Mouse (Mus musculus): ENCODE measurements around the gene Vill. TPM values are rescaled to one million over a fixed set of nuclear protein-coding genes. Genes with fewer than 3 reads are reported as not detected.

The Vill gene
- 17.1 and 19.0 TPM in 2 replicates for polyA plus RNA-seq (2015; fragmentation: Nextera tagmentation; extraction: Ambion mirVana)

GRCm38 (mm10) chr9:119052154-119052944 is at the start of gene Vill:
TSS of gene Vill (plus strand) at chr9:119052778.
- peak within 1 kb of the TSS; percentile 28 for H3K27ac ChIP-seq (replicated peaks)
- peak within 1 kb of the TSS; percentile 73 for H3K4me2 ChIP-seq (replicated peaks)
- H3K4me1 ChIP-seq, result peaks cover 28% of the 10 kb centered on the region
- H3K36me3 ChIP-seq, result no peaks in the 10 kb centered on the region
- H3K9ac ChIP-seq, result peak within 1 kb of the TSS; percentile 16; the same call in 1 of the 2 replicates
- ATAC-seq (ENCODE audit: insufficient number of reproducible peaks, low FRiP score, low TSS enrichment, low read depth), result peak; percentile 85
- 15% methylated on average over 22 of the region's 22 CpGs for WGBS
- H3K4me3 ChIP-seq (replicated peaks), result peak within 1 kb of the TSS; percentile 43
- no peaks in the 10 kb centered on the region for H3K27me3 ChIP-seq
- no peaks in the 10 kb centered on the region for H3K9me3 ChIP-seq (replicated peaks)

DNA sequence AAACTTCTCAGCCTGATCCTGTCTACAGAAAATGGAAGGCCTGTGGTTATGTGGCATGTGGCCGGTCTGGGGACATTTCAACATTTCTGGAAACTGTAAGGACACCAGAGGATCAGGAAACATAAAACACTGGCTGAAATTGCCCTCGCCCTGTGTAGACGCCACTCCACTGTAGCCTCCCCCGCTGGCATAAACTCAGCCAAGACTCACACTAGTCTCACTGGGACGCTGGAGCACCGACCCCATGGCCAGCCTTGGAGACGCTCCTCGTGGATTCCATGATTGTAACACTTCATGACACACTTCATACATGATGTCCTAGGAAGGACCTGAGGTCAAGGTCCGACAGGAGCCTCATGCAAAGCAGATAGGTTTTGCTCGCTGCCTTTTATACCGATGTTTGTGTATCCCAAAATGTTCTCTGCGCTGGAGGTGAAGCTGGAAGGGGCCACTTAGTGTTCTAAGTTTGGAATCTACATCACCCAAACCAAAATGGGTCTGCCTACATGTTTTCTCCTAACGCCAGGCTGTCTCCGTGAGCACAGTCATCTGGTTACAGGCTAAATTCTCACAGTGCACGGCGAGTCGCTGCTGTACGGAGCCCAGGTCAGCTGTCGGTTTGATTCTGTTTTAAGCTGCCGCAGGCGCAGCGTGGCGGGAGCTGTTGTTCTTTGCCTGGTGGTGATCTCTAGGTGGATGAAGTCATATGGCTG is 48.4 kb upstream of the Vill start:
- ATAC-seq (ENCODE audit: insufficient number of reproducible peaks, low FRiP score, low TSS enrichment, low read depth), result no peak
- Histone ChIP-seq H3K9ac (no peak overlapping the region), H3K27ac (replicated peaks) (no peak overlapping the region; the same call in 1 of the 2 replicates), H3K36me3 (no peaks in the 10 kb centered on the region), H3K4me2 (replicated peaks) (no peak overlapping the region), H3K9me3 (replicated peaks) (no peaks in the 10 kb centered on the region), H3K4me3 (replicated peaks) (no peak overlapping the region), H3K4me1 (peaks cover 46% of the 10 kb centered on the region), H3K27me3 (no peaks in the 10 kb centered on the region)
- 62% methylated on average over 23 of the region's 23 CpGs for WGBS

DNA sequence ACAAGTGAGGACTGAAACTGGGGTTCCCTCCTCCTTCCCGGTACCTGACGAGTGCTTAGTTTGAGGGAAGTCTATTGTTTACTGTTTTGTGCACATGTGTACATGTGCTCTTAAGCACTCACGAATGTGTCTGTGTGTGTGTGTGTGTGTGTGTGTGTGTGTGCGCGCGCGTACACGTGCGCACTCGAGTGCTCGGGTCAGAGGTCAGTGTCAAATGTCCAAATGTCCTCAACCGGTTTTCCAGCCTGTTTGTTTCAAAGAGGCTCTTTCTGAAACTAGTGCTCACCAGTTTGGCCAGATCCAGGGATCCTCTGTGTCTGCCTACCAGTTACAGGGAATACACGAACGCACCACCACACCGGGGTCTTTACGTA is 47.9 kb upstream of the Vill start:
- H3K36me3 ChIP-seq, result no peaks in the 10 kb centered on the region
- no peak for ATAC-seq (ENCODE audit: insufficient number of reproducible peaks, low FRiP score, low TSS enrichment, low read depth)
- H3K27me3 ChIP-seq, result no peaks in the 10 kb centered on the region
- no peak overlapping the region for H3K27ac ChIP-seq (replicated peaks)
- no peak overlapping the region for H3K4me3 ChIP-seq (replicated peaks)
- H3K9ac ChIP-seq, result no peak overlapping the region
- H3K4me1 ChIP-seq, result peaks cover 46% of the 10 kb centered on the region
- no peaks in the 10 kb centered on the region for H3K9me3 ChIP-seq (replicated peaks)
- no peak overlapping the region for H3K4me2 ChIP-seq (replicated peaks)
- 76% methylated on average over 16 of the region's 16 CpGs for WGBS

DNA sequence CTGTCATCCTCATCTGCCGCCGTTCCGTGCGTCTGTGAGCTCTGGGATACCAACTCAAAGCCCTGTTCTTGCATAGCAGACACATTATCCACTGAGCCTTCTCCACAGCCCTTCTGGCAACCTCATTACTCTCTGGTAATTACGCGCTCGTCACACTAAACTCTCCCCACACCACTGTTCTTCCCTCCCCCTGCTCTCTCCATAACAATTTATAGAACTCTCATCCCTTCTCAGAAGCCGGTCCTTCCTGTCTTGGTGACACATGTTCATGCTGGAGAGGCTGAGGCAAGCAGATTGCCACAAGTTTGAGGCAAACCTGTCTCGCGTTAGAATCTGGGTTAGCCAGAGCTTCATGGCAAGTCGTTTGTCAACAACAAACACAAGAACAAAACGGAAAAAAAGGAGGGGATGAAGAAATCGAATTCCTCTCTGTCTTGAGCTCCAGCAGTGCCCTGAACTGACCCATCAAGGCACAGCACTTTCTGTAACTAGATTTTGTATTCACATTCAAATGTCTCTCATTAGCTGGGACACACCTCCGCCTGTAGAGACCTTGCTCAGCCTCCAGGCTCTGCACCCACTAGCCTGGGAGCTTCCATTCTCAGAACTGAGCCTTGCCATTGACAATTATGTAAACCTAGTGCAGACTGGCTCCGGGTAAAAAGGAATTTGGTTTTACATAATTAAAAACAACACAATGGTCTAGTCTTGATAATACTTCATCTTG is 47.1 kb upstream of the Vill start:
- no peaks in the 10 kb centered on the region for H3K27me3 ChIP-seq
- H3K36me3 ChIP-seq, result no peaks in the 10 kb centered on the region
- no peak overlapping the region for H3K4me2 ChIP-seq (replicated peaks)
- ATAC-seq (ENCODE audit: insufficient number of reproducible peaks, low FRiP score, low TSS enrichment, low read depth), result no peak
- no peak overlapping the region; the same call in 1 of the 2 replicates for H3K27ac ChIP-seq (replicated peaks)
- peaks cover 53% of the 10 kb centered on the region for H3K4me1 ChIP-seq
- 58% methylated on average over 15 of the region's 15 CpGs for WGBS
- H3K4me3 ChIP-seq (replicated peaks), result no peak overlapping the region
- H3K9me3 ChIP-seq (replicated peaks), result no peaks in the 10 kb centered on the region
- no peak overlapping the region for H3K9ac ChIP-seq

- no peak for ATAC-seq (ENCODE audit: insufficient number of reproducible peaks, low FRiP score, low TSS enrichment, low read depth)
- Histone ChIP-seq H3K9ac (no peak overlapping the region), H3K9me3 (replicated peaks) (no peaks in the 10 kb centered on the region), H3K4me2 (replicated peaks) (no peak overlapping the region), H3K36me3 (no peaks in the 10 kb centered on the region), H3K27me3 (no peaks in the 10 kb centered on the region), H3K27ac (replicated peaks) (no peak overlapping the region; the same call in 1 of the 2 replicates), H3K4me3 (replicated peaks) (no peak overlapping the region), H3K4me1 (peaks cover 45% of the 10 kb centered on the region)
- WGBS, result 68% methylated on average over 10 of the region's 10 CpGs
These were observed 45.3 kb upstream of the Vill start for GRCm38 (mm10) chr9:119007266-119007665.

- peaks cover 11% of the 10 kb centered on the region; the same call in 1 of the 2 replicates for H3K36me3 ChIP-seq
- H3K9ac ChIP-seq, result no peak overlapping the region
- H3K27me3 ChIP-seq, result no peaks in the 10 kb centered on the region
- H3K4me3 ChIP-seq (replicated peaks), result no peak overlapping the region
- ATAC-seq (ENCODE audit: insufficient number of reproducible peaks, low FRiP score, low TSS enrichment, low read depth), result no peak
- H3K9me3 ChIP-seq (replicated peaks), result no peaks in the 10 kb centered on the region
- no peak overlapping the region for H3K4me2 ChIP-seq (replicated peaks)
- 0 out of 2 replicates have a peak overlapping the region, but pooled peaks have one; percentile 17 for H3K27ac ChIP-seq (replicated peaks)
- H3K4me1 ChIP-seq, result peaks cover 31% of the 10 kb centered on the region
- WGBS, result 63% methylated on average over 7 of the region's 7 CpGs
These were observed 43.7 kb upstream of the Vill start for GRCm38 (mm10) chr9:119008871-119009270.

DNA sequence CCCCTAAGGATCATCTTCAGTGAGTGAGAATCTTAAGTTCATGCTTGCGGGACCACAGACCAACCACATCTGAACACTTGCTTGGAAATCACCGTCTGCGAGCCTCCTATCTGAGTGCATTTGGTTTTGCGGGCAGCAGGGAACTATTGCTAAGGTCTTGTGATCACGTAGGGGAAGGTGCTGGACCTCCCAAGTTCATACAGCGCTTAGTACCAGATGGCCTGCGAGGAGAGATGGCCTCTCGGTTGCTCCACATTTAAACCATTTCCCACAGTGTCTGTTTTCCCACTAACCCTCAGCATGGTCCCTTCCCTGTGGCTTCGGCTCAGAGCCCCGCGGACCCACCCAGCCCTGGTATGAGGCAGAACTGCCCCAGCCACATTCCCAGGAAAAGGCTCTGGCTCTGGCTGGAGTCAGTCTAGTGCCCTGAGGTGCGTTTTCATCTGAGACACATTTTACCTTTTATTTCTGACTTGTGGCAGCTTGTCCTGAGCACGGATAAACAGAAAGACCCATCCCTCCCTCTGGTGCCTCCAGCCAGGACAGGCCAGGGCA is 42.3 kb upstream of the Vill start:
- Histone ChIP-seq H3K4me1 (peaks cover 17% of the 10 kb centered on the region), H3K9ac (no peak overlapping the region), H3K27ac (replicated peaks) (peak overlapping the region; percentile 73), H3K9me3 (replicated peaks) (no peaks in the 10 kb centered on the region), H3K27me3 (no peaks in the 10 kb centered on the region), H3K36me3 (peaks cover 24% of the 10 kb centered on the region), H3K4me2 (replicated peaks) (no peak overlapping the region), H3K4me3 (replicated peaks) (no peak overlapping the region)
- 52% methylated on average over 13 of the region's 13 CpGs for WGBS
- peak; percentile 69; the same call in 1 of the 2 replicates for ATAC-seq (ENCODE audit: insufficient number of reproducible peaks, low FRiP score, low TSS enrichment, low read depth)

DNA sequence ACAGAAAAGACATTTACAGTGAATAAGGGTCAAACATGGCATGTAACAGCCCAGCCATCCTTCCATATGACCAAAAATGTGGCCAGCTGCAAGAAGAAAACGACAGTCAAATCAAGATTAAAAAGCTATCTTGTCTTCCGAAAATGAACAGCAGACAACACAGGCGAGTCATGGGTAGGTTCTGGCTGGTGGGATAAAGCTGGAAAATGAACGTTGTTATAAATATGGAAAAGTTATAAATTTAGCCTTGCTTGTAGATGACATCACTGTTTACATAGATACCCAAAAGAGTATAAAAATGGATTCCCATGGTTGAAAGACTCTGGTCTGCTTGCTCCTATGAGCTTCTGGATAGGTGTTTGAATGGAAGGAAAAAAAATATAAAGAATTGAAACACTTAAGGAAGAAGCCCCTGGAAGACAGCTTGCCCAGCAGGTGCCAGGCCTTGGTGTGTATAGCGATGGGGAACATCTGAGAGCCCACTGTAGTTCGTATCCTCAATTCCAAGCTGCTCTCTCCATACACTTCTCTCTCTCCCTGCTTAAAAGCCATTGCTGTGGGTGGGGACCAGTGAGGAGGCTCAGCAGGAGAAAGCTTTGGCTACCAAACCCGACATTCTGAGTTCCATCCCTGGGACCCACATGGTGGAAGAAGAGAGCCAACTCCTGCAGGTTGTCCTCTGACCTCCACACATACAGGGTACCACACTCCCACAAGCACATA is 35.6 kb upstream of the Vill start:
- H3K4me2 ChIP-seq (replicated peaks), result no peak overlapping the region
- ATAC-seq (ENCODE audit: insufficient number of reproducible peaks, low FRiP score, low TSS enrichment, low read depth), result no peak
- no peak overlapping the region for H3K4me3 ChIP-seq (replicated peaks)
- whole genome bisulfite sequencing, result 79% methylated on average over 7 of the region's 7 CpGs
- H3K9ac ChIP-seq, result no peak overlapping the region
- 0 out of 2 replicates have a peak, but pooled peaks cover 3% of the 10 kb centered on the region for H3K4me1 ChIP-seq
- H3K36me3 ChIP-seq, result peaks cover 51% of the 10 kb centered on the region
- H3K9me3 ChIP-seq (replicated peaks), result no peaks in the 10 kb centered on the region
- H3K27ac ChIP-seq (replicated peaks), result no peak overlapping the region
- no peaks in the 10 kb centered on the region for H3K27me3 ChIP-seq

DNA sequence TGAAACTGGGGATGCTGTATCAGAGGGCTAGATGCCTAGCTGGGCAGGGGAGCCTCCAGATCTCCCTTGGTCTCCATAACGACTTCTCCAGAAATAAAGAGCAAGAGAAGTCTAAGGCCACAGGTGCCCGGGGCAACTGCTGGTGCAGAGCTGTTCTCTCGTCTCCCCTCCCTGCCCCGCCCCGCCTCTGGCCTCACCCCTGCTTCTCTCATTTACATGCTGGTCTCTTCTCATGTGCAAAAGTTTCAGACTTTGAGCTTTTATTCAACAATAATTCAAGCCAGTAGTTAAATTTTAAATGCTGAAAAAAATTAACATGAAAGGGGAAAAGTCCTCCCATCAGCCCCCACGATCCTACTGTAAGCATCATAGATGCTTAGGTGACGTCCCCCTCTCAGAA is 30.8 kb upstream of the Vill start:
- H3K4me1 ChIP-seq, result peaks cover 16% of the 10 kb centered on the region; the same call in 1 of the 2 replicates
- WGBS, result 66% methylated on average over 7 of the region's 7 CpGs

GRCm38 (mm10) chr9:119025263-119025662 is 27.3 kb upstream of the Vill start:
- Histone ChIP-seq H3K9me3 (replicated peaks) (no peaks in the 10 kb centered on the region), H3K4me1 (peaks cover 13% of the 10 kb centered on the region; the same call in 1 of the 2 replicates), H3K27ac (replicated peaks) (no peak overlapping the region), H3K9ac (no peak overlapping the region), H3K27me3 (no peaks in the 10 kb centered on the region), H3K36me3 (peaks cover 18% of the 10 kb centered on the region; the same call in 1 of the 2 replicates), H3K4me3 (replicated peaks) (no peak overlapping the region), H3K4me2 (replicated peaks) (no peak overlapping the region)
- WGBS, result 55% methylated on average over 6 of the region's 6 CpGs
- ATAC-seq (ENCODE audit: insufficient number of reproducible peaks, low FRiP score, low TSS enrichment, low read depth), result no peak

More for the DNA sequence above, 30.8 kb upstream of the Vill start:
- no peaks in the 10 kb centered on the region for H3K9me3 ChIP-seq (replicated peaks)
- H3K4me2 ChIP-seq (replicated peaks), result no peak overlapping the region
- H3K27me3 ChIP-seq, result no peaks in the 10 kb centered on the region
- no peak overlapping the region for H3K27ac ChIP-seq (replicated peaks)
- no peak for ATAC-seq (ENCODE audit: insufficient number of reproducible peaks, low FRiP score, low TSS enrichment, low read depth)
- H3K36me3 ChIP-seq, result peaks cover 28% of the 10 kb centered on the region; the same call in 1 of the 2 replicates
- no peak overlapping the region for H3K4me3 ChIP-seq (replicated peaks)
- H3K9ac ChIP-seq, result no peak overlapping the region

Measured in embryonic facial prominence, embryonic 15.5 days (tissue).